Mouse (Mus musculus) retina, postnatal 7 days (tissue): ENCODE measurements around the gene Zcchc24.

Experiments used
- DNase-seq: peaks from one replicate; pipeline ENCODE4 v3.0.0-alpha.2; 2012; ENCODE audit warnings: low read depth, low spot score

The Zcchc24 gene

DNA sequence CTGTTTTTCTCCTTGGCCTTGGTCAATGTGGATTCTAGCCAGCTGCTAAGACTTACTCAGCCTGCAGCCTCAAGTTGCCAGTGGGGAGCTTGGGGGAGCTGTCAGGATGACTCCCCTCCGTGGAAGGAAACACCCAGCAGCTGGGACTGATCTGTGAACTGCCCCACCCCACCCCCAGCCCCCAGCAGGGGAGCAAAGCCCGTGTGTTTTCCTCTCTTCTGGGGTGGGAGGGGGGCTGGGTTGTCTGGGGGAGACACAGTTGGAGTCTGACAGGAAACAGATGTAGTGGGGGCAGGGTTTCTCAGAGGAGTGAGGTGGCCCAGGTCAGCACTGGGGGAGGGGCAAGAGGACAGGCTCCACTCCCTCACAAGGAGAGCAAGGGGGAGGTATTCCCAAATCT is 50.4 kb downstream of the Zcchc24 start:
- no peak for DNase-seq

DNA sequence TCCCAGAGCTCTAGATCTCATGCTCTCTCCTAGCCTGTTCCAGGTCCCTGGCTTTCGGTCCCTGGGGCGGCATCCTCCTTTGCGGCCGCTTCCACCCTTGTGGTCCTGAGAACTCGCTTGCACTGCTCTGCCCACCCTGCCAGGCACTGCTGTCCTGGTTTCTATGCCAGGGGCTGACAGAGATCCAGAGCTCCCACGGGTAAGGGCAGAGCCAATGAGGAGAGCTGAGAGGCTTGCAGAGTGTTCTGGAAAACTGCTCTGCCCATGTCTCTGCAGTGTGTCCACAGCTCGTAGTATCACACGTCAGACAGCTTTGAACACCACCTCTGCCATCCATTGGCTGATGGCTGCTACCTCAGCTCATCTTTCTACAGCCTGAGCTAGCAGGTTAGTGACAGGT is 51.1 kb downstream of the Zcchc24 start:
- DNase-seq, result no peak

DNA sequence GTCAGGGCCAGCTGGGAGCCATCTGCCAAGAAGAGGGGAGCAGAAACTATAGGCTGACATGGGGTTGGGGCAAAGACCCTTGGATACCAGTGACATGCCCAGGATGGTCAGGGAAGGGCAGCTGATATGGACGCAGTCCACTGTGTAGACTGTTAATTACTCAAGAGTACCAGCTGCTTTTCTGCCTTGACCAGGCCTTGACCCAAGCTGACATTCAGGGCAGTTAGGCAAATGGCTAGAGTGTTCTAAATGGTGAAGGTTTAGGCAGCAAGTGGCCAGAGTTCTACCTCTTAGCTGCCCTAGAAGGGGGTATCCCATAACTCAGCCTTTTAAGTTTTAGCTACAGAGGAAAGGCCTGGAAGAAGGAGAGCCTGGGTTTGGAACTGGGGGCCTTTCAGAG is 52.3 kb downstream of the Zcchc24 start:
- DNase-seq, result no peak

DNA sequence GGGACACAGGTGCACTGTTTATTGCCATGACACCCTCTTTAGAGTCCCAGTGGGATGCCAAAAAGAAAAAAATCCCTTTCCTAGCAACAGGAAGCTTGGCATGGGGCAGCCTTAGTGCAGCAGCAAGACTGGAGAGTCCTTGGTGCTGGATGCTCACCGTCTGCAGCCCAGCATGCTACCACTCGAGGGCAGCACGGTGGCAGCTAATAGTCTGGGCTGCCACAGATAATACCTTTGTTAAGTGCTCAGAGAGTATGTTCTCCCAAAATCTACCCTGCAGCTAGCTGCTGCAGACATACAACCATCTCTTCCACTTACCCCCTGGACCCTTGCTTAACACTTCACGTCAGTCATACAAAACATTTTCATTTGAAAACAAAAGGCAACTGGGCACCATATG is 55.4 kb downstream of the Zcchc24 start:
- no peak for DNase-seq

DNA sequence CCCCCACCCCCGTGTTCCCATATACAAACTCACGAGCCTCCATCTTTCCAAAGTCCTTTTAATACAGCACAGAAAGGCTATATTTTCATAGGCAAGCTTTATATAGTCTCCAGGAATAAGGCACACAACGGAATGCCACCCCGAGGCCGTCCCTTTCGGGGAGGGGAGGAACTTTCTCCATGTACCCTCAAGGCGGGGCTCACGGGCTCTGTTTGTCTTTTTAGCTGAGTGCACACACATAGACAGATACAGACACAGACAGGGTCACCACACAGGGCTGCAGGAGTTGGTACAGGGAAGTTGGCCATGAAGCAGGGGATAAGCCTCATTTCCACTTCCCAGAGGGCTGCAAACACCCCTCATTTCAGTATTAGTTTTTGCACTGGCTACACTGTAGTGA is 57.2 kb downstream of the Zcchc24 start:
- DNase-seq, result no peak

DNA sequence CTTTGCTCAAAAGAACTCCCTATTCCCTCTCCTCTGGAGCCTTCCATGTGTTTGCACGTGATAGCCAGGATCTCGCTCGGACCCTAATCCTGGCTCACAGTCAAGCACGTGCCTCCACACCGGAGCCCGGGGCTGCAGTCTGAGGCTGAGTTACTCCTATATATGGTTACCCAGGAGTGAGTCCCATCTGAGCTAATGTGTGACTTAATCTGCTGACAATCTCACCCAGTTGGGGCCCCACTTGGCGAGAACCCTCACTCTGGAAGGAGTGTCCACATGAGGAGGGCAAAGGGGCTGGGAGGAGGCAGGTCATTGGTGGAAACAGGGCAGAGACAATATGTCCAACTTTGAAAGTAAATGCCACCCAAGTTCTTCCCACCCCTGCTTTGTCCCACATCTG is 57.7 kb downstream of the Zcchc24 start:
- DNase-seq, result no peak

DNA sequence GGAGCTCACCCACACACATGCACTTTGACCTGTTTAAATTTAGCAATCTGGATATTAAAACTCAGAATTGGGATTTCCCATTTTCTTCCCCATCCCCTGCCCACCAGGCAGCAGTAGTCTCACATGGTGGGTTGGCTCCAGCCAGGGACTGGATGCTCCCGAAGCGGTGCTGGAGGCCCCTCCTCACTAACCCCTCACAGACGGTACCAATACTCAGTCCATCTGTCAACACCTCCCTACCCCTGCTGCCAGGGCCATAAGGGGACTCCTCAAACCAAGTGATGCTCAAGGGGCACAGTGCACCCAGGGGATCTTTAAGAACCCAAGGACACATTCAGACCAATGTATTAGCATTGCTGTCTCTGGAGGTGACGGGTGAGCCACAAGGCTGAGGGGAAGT is 58.2 kb downstream of the Zcchc24 start:
- no peak for DNase-seq

DNA sequence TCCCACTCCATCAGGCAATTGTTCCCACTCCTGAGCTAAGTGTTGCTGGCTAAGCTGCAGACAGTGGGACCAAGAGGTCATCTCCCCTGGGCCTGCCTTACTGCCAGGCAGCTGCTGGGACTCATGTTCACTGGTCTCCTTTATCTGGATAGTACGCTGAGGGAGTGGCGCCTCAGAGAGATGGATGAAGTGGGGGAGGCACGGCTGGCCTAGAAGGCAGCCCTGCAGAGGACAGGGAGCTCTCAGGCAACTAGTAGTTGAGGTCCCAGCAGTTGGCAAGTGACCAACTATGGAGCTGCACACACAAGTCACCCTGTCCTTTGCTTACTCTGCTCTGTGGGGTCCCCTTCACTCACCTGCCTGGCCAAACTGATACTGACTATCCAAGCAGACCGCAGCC is 58.8 kb downstream of the Zcchc24 start:
- no peak for DNase-seq

DNA sequence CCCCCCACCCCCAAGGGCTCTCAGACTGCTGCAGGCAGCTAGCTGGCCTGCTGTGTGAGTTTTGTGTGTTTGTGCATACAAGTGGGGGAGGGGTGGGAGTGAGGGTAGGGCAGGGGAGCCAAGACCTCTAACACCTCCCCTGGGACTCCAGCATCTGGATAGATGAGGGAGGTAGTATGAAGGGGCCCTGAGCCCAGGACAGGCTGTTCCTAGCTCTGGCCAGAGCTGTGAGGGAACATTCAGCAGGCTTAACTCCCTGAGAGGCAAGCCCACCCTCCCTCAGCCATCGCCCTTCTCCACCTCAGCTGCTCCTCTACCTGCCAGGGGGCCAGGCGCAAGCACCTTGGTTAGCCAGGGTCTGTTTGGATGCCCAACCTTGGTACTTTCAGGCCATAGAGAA is 59.9 kb downstream of the Zcchc24 start:
- no peak for DNase-seq

DNA sequence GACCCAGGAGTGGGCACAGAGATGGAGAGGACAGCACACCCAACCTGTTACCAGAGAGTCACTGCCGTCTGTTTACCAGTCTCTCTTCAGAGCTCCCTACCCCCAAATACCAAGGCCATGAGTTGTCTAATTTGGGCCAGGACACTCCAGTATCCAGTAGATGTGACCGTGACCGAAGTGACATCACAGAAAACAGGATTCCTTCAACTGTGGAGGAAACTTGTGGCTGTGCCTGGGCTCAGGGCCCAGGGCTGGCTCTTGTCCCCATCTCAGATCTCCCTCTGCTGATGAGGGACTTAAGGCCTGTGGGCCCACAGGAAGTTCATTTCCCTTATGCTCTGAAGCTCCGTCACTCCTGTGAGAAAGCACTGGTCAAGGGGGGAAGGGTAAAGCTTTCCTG is 60.4 kb downstream of the Zcchc24 start:
- no peak for DNase-seq

DNA sequence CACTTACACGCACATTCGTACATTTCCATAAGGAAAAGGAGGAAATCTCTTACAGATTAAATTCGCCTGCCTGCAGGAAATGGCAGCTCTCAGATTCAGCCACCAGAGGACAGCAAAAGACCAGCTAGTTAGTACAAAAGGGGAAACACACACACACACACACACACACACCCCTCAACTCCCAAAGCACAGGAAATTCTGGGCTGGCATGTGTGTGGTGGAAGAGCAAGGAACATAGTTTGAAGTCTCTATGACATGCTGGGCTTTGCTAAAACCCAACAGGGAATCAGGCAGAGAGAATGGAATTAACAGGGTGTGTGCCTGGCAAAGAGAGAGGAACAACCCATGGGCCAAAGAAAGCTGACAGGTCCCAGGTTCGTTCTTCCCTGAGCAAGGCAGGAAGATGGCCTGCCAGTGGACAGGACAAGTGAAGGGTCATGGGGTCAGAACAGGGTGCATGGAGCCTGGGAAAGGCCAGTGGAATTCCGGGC is 61.1 kb downstream of the Zcchc24 start:
- DNase-seq, result peak; percentile 27

DNA sequence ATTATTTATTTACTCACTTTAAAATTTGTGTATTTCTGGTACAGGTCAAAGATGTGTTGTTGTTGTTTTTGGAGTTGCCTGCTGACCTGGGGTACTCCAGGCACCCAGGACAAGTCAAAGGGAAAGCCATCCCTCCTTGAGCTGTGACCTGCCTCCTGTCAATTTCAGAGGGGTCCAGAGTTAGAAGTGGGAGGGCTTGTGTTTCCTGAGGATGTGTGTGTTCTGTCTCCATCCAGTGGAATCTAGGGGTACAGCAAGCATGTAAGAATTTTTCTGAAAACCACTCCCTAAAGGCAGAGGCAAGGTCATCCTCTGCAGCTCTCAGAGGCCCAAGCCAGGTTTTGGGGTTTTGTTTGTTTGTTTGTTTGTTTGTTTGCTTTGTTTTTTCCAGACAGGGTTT is 66.9 kb downstream of the Zcchc24 start:
- DNase-seq, result peak; percentile 25

DNA sequence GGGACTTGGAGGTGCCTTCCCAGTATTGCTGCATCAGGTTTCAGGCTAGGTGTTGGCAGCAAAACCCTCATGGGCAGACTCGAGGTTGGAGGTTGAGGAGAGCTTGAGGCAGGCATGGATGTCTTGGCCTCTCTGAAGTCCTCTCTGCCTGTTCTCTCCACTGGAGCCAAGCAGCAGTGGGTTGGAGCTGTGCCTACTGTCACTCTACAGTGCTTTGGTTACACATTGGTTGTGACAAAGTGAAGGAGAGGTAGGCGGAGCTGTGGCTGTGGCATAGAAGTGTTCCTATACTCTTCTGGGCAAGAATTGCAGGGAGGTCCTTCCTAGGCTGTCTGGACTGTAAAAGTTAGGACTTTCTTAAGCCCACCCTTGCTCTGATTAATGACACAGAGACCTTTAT is 72.5 kb downstream of the Zcchc24 start:
- DNase-seq, result no peak

DNA sequence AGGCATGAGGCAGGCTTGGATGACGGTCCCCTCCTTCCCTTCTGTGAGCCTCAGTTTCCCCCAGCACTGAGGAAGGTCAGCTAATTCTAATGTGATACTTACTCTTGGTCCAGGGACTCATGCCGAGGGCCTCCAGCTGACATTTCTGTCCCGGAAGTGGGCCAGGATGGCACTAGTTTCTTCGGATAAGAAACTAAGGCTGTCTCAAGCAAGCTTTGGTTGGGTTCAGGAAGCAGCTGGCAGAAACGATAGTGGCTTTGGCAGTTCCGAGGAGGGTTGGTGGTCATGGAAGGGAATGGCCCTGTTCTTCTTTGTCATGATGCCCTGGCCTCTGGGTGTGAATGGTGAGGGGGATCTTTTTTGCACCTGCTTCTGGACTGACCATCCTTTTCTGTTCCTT is 73.8 kb downstream of the Zcchc24 start:
- no peak for DNase-seq

DNA sequence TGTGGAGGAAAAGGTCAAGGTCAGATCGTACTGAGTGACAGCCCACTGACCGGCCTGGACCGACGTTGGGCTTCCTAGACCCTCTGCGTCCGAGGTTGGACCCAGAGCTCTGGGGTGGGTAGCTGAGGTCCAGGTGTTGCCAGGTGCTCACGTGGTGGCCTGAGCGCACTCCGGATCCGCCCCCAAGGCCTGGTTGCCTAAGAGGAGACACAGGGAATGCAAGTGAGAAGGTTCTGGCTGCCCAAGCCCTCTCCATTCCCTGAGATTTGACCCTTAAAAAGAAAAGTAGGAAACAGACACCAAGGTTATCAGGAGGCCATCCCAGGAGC is 74.3 kb downstream of the Zcchc24 start:
- DNase-seq, result no peak

DNA sequence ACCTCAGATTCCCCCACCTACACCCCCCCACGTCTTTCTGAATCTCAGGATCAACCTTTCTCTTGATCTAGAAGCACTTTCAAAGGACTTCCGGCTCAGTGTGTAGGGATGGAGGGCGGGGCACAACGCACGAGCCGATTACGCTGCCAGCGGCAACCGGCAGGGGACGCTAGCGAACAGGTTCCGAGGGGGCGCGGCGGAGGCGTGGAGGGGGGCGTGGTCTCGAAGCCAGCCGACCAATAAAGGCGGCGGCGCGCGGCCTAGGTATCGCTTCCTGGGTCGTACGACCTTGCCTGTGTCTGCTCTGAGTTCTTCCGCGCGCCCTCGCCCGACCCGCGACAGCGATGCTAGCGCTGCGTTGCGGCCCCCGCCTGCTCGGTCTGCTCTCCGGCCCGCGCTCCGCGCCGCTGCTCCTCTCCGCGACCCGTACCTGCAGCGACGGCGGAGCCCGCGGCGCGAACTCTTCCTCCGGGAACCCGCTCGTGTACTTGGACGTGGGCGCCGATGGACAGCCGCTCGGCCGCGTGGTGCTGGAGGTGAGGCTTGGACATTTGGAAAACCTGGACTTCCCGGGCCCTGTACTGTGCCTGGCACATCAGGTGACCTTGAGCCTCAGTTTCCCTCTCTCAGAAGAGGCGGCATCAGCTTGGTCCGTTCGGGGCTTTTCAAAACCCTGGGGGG is 74.8 kb downstream of the Zcchc24 start, which contains the start of gene Ppif:
Gene Ppif, plus strand, starts transcription at position 267 of the 681 bp plus-strand sequence.
- peak; percentile 92 for DNase-seq

DNA sequence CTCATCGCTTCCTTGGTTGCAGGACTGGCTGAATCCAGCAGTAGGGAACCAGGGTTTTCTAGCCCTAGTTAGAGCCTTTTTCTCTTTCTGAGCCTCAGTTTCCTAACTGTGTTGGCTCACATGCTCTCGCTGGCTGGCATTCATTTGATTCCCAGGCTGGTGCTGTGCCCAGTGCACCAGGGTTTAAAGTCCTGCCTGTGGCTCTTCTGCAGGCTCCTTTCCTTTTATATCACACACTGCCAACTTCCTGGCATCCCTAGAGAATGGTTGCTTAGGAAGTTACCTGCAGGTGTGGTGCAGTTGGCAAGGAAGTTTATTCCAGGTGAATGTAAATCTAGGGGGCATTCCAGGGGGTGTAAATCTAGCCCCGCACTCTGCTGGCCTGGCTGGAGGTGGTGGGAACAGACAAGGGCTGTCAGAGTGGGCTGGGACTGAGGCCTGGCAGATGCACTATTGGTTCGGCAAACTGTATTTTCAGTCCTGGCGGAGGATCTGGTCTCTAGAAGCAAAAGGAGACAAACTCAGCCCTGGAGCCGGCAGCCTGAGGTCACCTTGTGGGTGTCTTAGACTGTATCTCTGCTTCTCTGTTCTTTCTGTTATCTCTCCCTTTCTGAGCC is 75.5 kb downstream of the Zcchc24 start:
- DNase-seq, result no peak

DNA sequence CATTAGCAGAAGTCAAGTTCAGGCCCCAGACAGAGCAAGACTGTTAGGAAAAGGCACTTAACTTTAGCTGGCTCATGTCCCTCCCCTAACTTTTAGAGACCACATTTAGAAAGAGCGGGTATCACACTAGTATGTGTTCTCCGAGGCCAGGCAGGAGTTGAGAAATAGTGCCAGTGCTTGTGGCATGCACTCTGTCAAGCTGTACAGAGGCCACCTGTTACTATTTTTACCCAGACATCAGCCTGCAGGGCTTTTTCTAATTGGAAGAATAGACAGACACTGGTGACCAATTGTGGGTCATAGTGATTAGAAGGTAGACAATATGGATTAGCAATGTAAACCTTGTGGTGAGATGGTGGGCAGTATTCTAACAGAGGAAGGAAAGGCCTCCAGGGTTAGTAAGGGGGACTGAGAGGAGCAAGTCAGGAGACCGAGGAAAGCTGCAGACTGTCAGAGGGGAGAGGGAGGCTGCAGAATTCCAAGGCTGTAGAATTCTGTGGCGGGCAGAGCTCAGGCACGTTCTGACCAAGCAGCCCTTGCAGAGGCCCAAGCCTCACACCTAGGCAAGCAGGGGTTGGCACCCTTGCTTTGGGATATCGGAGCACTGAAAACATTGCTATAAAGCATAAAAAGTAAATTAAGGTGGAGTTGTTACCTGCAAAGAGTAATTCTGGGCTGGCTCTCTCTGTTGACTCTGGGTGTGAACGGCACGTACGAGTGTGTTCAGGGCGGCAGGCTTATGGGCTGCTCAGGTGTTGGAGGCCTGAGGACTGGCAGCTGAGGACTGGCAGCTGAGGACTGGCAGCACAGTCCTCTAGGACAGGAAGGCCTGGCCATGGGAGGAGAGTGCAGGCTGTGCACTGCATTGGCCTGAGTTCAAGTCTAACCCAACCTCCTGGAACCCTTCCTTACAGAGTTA is 81.6 kb downstream of the Zcchc24 start:
- DNase-seq, result no peak

DNA sequence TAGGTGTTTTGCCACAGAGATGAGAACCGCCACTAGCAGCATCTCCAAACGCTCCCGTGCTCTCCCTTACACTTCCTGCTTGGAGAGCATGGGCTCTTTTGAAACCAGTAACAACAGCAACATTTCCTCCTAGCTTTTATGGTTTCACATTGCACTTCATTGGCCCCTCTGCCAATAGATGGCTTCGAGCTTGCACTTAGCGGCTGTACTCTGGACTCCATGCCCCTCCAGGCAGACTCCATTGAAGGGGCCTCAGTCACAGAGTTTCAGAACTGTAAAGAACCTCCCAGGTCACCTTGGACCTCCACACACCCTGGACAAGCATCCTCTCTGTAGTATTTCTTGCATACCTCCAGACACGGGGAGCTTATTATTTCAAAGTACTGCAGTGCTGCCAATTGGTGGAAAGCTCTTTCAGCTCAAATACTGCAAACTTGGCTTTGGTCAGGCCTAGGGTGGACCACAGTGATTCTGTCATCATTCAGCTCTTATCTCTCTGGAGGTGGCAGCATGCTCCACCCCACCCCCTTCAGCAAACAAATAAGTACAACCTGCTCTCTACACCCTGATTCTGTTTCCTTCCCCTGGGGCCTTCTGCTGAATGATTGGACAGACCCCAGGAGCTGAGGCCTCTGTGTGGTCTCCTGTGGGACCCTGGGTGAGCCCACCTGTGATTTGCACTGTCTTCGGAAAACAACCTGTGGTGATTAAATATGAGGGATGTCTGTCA is 82.5 kb downstream of the Zcchc24 start:
- DNase-seq, result no peak

DNA sequence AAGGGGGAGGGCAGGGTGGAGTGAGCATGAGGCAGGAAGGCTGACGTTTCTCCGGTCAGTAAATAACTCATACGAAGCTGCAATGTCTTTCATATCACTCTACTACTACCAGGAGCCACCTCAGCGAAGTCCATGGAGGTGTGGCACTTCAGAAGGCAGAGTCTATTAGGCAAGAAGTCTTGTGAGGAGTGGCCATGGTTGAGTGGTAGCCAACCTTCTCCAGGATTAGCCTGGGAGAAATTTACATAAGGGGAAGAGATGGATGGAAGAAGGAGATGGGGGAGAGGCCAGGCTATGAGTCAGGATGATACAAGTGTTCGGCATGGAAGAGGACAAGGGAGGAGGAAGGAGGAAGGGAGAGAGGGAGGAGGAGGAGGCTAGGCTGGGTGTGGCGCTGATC is 86.8 kb downstream of the Zcchc24 start:
- no peak for DNase-seq

DNA sequence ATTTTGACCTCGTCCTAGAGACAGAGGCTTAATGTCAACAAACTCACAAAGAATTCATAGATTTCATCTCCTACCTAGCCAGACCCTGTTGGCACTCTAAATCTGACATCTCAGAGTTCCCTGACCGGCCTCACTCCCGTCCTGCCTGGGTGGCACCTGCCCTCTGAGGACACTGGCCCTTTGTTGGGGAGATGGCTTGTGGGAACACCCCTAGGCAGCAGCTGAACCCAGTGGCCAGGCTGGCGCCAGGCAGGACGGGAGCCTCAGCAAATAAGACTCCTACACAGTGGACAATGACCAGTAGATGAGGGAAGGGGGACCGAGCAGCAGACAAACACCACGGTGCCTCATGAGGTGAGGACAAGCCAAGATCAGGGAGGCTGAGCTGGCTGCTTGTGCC is 89.2 kb downstream of the Zcchc24 start:
- no peak for DNase-seq

DNA sequence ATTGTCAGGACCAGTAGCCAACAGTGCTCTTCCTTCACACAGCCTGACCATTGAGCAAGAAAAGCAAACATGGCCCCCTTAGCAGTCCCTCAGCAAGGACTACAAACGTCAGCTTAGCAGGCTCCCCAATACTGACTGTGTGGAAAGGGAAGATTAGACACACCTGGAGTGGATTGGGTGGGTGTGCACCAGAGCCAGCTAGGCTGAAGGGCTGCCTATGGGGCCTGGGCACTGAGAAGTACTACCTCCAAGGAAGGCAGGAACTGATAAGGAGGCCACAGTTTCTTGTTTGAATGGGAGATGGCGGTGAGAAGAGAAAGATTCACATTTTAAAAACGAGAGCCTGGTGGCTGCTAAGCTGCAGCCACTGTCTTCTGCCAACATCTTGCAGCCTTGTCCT is 101.3 kb downstream of the Zcchc24 start:
- no peak for DNase-seq
